Mouse (Mus musculus) stomach, postnatal 0 days (tissue): ENCODE measurements at regions not wholly inside any gene's neighbourhood (a gene's known extent, or its start where the extent isn't known, plus 50 kb on each side); places are given as distances from the start of the nearest gene placed in this dataset.

Experiments used
- CTCF ChIP-seq: IDR thresholded peaks from 2 replicates; pipeline ENCODE4 v1.5.1; 2016; ENCODE audit warnings: antibody characterized with exemption, low read depth, mild to moderate bottlenecking, moderate library complexity
- EP300 ChIP-seq: optimal IDR thresholded peaks from 2 replicates; pipeline ENCODE3; 2016; ENCODE audit warnings: antibody characterized with exemption

DNA sequence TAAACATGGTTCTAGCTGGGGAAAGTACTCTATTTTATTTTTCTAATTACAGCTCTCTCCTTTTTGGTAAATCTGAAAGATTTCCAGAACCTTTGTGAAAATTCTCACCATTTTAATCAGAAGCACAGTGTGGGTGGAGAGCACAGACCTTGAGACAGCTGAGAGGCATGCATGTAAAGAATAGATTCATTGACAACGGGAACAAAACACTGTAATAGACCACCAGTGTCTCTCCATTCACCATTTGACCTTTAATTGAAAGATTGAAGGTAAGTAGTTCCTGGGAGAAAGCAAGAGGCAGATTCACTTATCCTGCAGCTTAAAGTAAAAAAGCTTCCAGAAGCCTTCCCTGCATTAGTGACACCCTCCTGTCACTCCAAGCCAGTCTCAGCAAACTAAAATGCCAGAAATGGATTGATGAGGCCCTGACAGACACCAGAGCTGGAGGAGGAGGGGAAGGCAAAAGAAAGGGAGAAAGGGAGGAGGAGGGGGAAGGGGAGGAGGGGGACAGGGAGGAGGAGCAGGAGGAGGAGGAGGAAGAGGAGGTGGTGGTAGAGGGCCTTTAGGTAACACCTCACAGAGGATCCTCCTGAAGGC is 256.1 kb upstream of the Sema6d start:
- no peak for TF ChIP-seq CTCF
- no peak for TF ChIP-seq EP300
